17 mouse cellular contexts compared by ENCODE assay signal in the genomic region with DNA sequence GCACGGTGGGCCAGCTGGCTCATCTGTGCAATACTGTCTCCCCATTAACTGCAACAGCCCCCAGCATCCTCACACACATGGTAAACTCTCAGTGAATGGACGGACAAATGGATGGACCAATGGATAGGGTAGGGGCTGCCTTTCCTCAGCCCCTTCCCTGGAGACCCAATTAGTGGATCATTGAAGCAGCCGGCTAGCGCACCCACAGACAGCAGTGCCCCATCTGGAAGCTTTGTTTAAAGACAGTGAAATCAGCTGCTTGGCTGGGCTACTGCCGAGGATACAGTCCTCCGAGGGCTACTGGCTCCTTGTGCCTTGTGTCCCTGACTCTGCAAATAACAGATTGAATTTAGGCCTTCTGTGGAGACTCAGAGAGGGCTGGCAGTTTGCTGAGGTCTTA. TPM values are rescaled to one million over a fixed set of nuclear protein-coding genes. Genes with fewer than 3 reads are reported as not detected.
DNase-seq lines count a peak whose midpoint lies in the region; ATAC-seq lines count a peak whose summit lies in the region.
"Had no signal": no experiment of that assay in that cellular context is flagged by ENCODE, and none has a peak within 500 bp of the region (broad histone marks: within the 10 kb centered on the region; RNA-seq: fewer than 3 reads in every experiment).

No protein-coding gene starts in this region.

- 0 out of 2 replicates have a peak overlapping the region, but pooled peaks have one; percentile 4 for H3K9ac ChIP-seq in forebrain, embryonic 13.5 days
- 0 out of 2 replicates have a peak overlapping the region, but pooled peaks have one; percentile 12 for H3K9ac ChIP-seq in hindbrain, embryonic 15.5 days
- H3K9ac ChIP-seq in midbrain, embryonic 16.5 days (ENCODE audit: low read depth, low read length) = no peak overlapping the region
- H3K9ac ChIP-seq in kidney, embryonic 15.5 days = no peak overlapping the region
- H3K9ac ChIP-seq: lung, embryonic 14.5 days; stomach, embryonic 15.5 days had no signal

- H3K27ac ChIP-seq in heart, embryonic 10.5 days = no peak overlapping the region
- peak overlapping the region; percentile 55 for H3K27ac ChIP-seq in forebrain, embryonic 13.5 days
- H3K27ac ChIP-seq in hindbrain, embryonic 15.5 days (replicated peaks) = 0 out of 2 replicates have a peak overlapping the region, but pooled peaks have one; percentile 17
- peak overlapping the region; percentile 55 for H3K27ac ChIP-seq in midbrain, embryonic 16.5 days (ENCODE audit: low read length)
- no peak overlapping the region for H3K27ac ChIP-seq in kidney, embryonic 15.5 days
- H3K27ac ChIP-seq: stomach, embryonic 15.5 days had no signal

- H3K9me3 ChIP-seq in heart, embryonic 10.5 days = no peaks in the 10 kb centered on the region
- H3K9me3 ChIP-seq in forebrain, embryonic 13.5 days (replicated peaks) = no peaks in the 10 kb centered on the region
- no peaks in the 10 kb centered on the region for H3K9me3 ChIP-seq in hindbrain, embryonic 15.5 days
- H3K9me3 ChIP-seq in midbrain, embryonic 16.5 days (replicated peaks; ENCODE audit: control insufficient read depth, low read length, poor library complexity, severe bottlenecking) = no peaks in the 10 kb centered on the region
- no peaks in the 10 kb centered on the region for H3K9me3 ChIP-seq in kidney, embryonic 15.5 days (replicated peaks)
- H3K9me3 ChIP-seq: stomach, embryonic 15.5 days had no signal

- peak; percentile 87 for DNase-seq in heart, adult 11 months
- no peak for DNase-seq in heart, embryonic 10.5 days (ENCODE audit: low spot score)
- no peak for DNase-seq in cerebellum, postnatal 10 days
- DNase-seq: adrenal gland, adult 2 months; kidney, adult 8-10 months; kidney, postnatal 4 days; layer of hippocampus, postnatal 36 days; left cerebral cortex, postnatal 4 days; lung, embryonic 14.5 days had no signal

- H3K4me2 ChIP-seq in forebrain, embryonic 13.5 days = no peak overlapping the region
- H3K4me2 ChIP-seq in hindbrain, embryonic 15.5 days = no peak overlapping the region
- H3K4me2 ChIP-seq in midbrain, embryonic 16.5 days (ENCODE audit: low read length) = no peak overlapping the region
- H3K4me2 ChIP-seq in kidney, embryonic 15.5 days = no peak overlapping the region
- H3K4me2 ChIP-seq: heart, embryonic 11.5 days; liver, embryonic 11.5 days; lung, embryonic 14.5 days; stomach, embryonic 15.5 days had no signal

- no peak; the same call in 1 of the 2 replicates for ATAC-seq in forebrain, embryonic 13.5 days
- ATAC-seq in hindbrain, embryonic 15.5 days (ENCODE audit: low FRiP score, low read depth) = no peak
- ATAC-seq in midbrain, embryonic 16.5 days = no peak
- no peak for ATAC-seq in kidney, embryonic 15.5 days (replicated peaks; ENCODE audit: low FRiP score)

- peaks cover 65% of the 10 kb centered on the region for H3K4me1 ChIP-seq in heart, embryonic 10.5 days
- peaks cover 63% of the 10 kb centered on the region for H3K4me1 ChIP-seq in forebrain, embryonic 13.5 days
- peaks cover 58% of the 10 kb centered on the region for H3K4me1 ChIP-seq in hindbrain, embryonic 15.5 days (replicated peaks)
- H3K4me1 ChIP-seq in midbrain, embryonic 16.5 days (ENCODE audit: control insufficient read depth, insufficient read depth, low read length) = peaks cover 48% of the 10 kb centered on the region
- peaks cover 28% of the 10 kb centered on the region for H3K4me1 ChIP-seq in kidney, embryonic 15.5 days

- H3K36me3 ChIP-seq in heart, embryonic 10.5 days = no peaks in the 10 kb centered on the region
- H3K36me3 ChIP-seq in forebrain, embryonic 13.5 days (ENCODE audit: poor library complexity, severe bottlenecking) = no peaks in the 10 kb centered on the region
- no peaks in the 10 kb centered on the region for H3K36me3 ChIP-seq in hindbrain, embryonic 15.5 days
- no peaks in the 10 kb centered on the region for H3K36me3 ChIP-seq in midbrain, embryonic 16.5 days (ENCODE audit: control insufficient read depth, insufficient read depth, low read length)
- H3K36me3 ChIP-seq in kidney, embryonic 15.5 days = no peaks in the 10 kb centered on the region
- H3K36me3 ChIP-seq: stomach, embryonic 15.5 days had no signal

- peaks cover 20% of the 10 kb centered on the region; the same call in 1 of the 2 replicates for H3K27me3 ChIP-seq in heart, embryonic 10.5 days (ENCODE audit: insufficient read depth, poor library complexity, severe bottlenecking)
- peaks cover 23% of the 10 kb centered on the region; the same call in 1 of the 2 replicates for H3K27me3 ChIP-seq in forebrain, embryonic 13.5 days
- no peaks in the 10 kb centered on the region for H3K27me3 ChIP-seq in hindbrain, embryonic 15.5 days
- H3K27me3 ChIP-seq in midbrain, embryonic 16.5 days (ENCODE audit: control insufficient read depth, insufficient read depth, low read depth, low read length) = no peaks in the 10 kb centered on the region
- no peaks in the 10 kb centered on the region for H3K27me3 ChIP-seq in kidney, embryonic 15.5 days
- H3K27me3 ChIP-seq: stomach, embryonic 15.5 days had no signal

- H3K4me3 ChIP-seq in heart, embryonic 10.5 days = no peak overlapping the region
- no peak overlapping the region for H3K4me3 ChIP-seq in forebrain, embryonic 13.5 days
- no peak overlapping the region for H3K4me3 ChIP-seq in hindbrain, embryonic 15.5 days
- no peak overlapping the region for H3K4me3 ChIP-seq in midbrain, embryonic 16.5 days (ENCODE audit: low read depth, low read length)
- no peak overlapping the region for H3K4me3 ChIP-seq in kidney, embryonic 15.5 days (replicated peaks)
- H3K4me3 ChIP-seq: myocyte; stomach, embryonic 15.5 days had no signal

- 69% methylated on average over 6 of the region's 6 CpGs for WGBS in heart, embryonic 10.5 days
- 31% methylated on average over 6 of the region's 6 CpGs for WGBS in forebrain, embryonic 13.5 days
- WGBS in hindbrain, embryonic 15.5 days = 18% methylated on average over 6 of the region's 6 CpGs
- WGBS in midbrain, embryonic 16.5 days = 27% methylated on average over 6 of the region's 6 CpGs
- 69% methylated on average over 6 of the region's 6 CpGs for WGBS in kidney, embryonic 15.5 days

RNA-seq across cellular contexts. Expression of a gene that starts 27.4 kb away (rescaled TPM):
- polyA plus RNA-seq in heart, embryonic 10.5 days (2016; fragmentation: Nextera tagmentation; extraction: Ambion mirVana) = 46.1 and 52.4 TPM in 2 replicates
- 45.4 and 53.9 TPM in 2 replicates for polyA plus RNA-seq in forebrain, embryonic 13.5 days (2015; fragmentation: Nextera tagmentation; extraction: Ambion mirVana)
- polyA plus RNA-seq in hindbrain, embryonic 15.5 days (2015; fragmentation: Nextera tagmentation; extraction: Ambion mirVana) = 81.7 and 94.2 TPM in 2 replicates
- polyA plus RNA-seq in midbrain, embryonic 16.5 days (2015; fragmentation: Nextera tagmentation; extraction: Ambion mirVana) = 88.4 and 99.6 TPM in 2 replicates
- 68.3 and 75.1 TPM in 2 replicates for polyA plus RNA-seq in kidney, embryonic 15.5 days (2015; fragmentation: Nextera tagmentation; extraction: Ambion mirVana)

RNA-seq across cellular contexts. Expression of a gene that starts 30.9 kb away (rescaled TPM):
- 184 TPM in 2 replicates for polyA plus RNA-seq in heart, embryonic 10.5 days (2016; fragmentation: Nextera tagmentation; extraction: Ambion mirVana)
- 133 and 157 TPM in 2 replicates for polyA plus RNA-seq in forebrain, embryonic 13.5 days (2015; fragmentation: Nextera tagmentation; extraction: Ambion mirVana)
- polyA plus RNA-seq in hindbrain, embryonic 15.5 days (2015; fragmentation: Nextera tagmentation; extraction: Ambion mirVana) = 34.0 and 36.2 TPM in 2 replicates
- polyA plus RNA-seq in midbrain, embryonic 16.5 days (2015; fragmentation: Nextera tagmentation; extraction: Ambion mirVana) = 16.2 and 20.7 TPM in 2 replicates
- polyA plus RNA-seq in kidney, embryonic 15.5 days (2015; fragmentation: Nextera tagmentation; extraction: Ambion mirVana) = 145 and 158 TPM in 2 replicates

RNA-seq across cellular contexts. Expression of a gene that starts 54.6 kb away (rescaled TPM):
- polyA plus RNA-seq in heart, embryonic 10.5 days (2016; fragmentation: Nextera tagmentation; extraction: Ambion mirVana) = 26.7 and 28.6 TPM in 2 replicates
- polyA plus RNA-seq in forebrain, embryonic 13.5 days (2015; fragmentation: Nextera tagmentation; extraction: Ambion mirVana) = 355 and 357 TPM in 2 replicates
- 584 and 747 TPM in 2 replicates for polyA plus RNA-seq in hindbrain, embryonic 15.5 days (2015; fragmentation: Nextera tagmentation; extraction: Ambion mirVana)
- polyA plus RNA-seq in midbrain, embryonic 16.5 days (2015; fragmentation: Nextera tagmentation; extraction: Ambion mirVana) = 662 and 671 TPM in 2 replicates
- polyA plus RNA-seq in kidney, embryonic 15.5 days (2015; fragmentation: Nextera tagmentation; extraction: Ambion mirVana) = 43.2 and 55.0 TPM in 2 replicates

Comparison
In these comparisons a context has a peak if more than half of its experiments do, and no peak if none do; other contexts are left out.
1. H3K27ac ChIP-seq: peak in forebrain, embryonic 13.5 days (single experiment), hindbrain, embryonic 15.5 days (single experiment) and midbrain, embryonic 16.5 days (single experiment); none in heart, embryonic 10.5 days (single experiment) and kidney, embryonic 15.5 days (single experiment).
2. H3K9ac ChIP-seq: peak in forebrain, embryonic 13.5 days (single experiment) and hindbrain, embryonic 15.5 days (single experiment); none in midbrain, embryonic 16.5 days (single experiment) and kidney, embryonic 15.5 days (single experiment).